Comparison of ENCODE assay signal across 8 mouse cellular contexts in the genomic region with DNA sequence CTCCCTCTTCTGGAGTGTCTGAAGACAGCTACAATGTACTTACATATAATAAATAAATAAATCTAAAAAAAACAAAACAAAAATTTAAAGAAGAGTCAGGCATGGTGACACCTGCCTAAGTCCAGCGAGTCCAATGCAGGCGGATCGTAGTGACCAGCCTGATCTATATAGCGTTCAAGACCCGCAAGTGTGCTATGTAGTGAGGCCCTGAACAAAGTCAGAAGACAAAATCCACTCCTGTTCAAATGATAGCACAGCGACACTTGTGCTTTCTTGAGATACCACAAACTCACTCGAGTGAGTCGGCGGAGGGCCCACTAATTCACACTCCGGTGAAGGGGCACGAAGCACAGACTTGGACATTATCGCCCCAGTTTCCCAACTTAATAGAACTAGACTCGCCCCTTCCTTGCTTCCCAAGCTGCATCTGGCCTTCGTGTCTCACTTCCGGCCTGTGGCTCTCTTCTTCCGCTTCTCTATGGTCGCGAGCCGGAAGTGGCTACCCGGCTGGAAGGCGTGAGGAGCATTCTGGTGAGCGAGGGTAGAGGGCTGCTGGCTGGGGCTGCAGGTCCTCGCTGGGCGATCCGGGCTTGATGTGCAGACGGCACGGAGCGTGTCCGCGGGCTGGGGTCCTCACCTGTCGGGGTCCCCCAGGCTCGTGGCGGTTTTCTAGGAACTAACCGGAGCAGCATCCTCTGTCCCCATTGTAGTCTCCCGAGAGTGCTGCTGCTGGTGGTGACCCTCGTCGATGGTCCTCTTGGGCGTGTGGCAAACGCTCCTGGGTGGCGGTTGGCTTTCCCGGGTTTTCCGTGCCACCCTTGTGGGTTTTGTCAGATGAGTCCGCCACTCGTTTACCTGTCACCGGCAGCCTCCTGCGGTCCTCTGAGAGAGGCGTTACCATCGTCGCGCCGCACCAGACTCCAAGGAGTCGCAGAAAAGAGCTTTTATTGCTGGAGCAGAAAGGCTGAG. TPM values are rescaled to one million over a fixed set of nuclear protein-coding genes. Genes with fewer than 3 reads are reported as not detected.
DNase-seq lines count a peak whose midpoint lies in the region; ATAC-seq and TF ChIP-seq lines count a peak whose summit lies in the region.

A gene (plus strand): TSS at position 473 of the 969 bp plus-strand sequence.

- no peak for TF ChIP-seq CTCF in bone marrow, adult 2 months (IDR thresholded peaks at IDR 0.05; ENCODE audit: control insufficient read depth, insufficient read depth, low read length)

- peak; percentile 91 for DNase-seq in 416B (ENCODE audit: low read depth)
- peak; percentile 78 to 81 for DNase-seq in heart, adult 9 months (ENCODE audit: low spot score in 2 of 2)
- DNase-seq in monocyte, adult 2 months (ENCODE audit: low read depth in 1 of 2, low spot score in 2 of 2) = peak; percentile 51 to 60
- peak; percentile 80 to 83 for DNase-seq in spleen, postnatal 36 days (ENCODE audit: low spot score in 2 of 2)

- H3K4me2 ChIP-seq in embryonic facial prominence, embryonic 15.5 days (replicated peaks) = peak within 1 kb of the TSS; percentile 92
- peak within 1 kb of the TSS; percentile 59 for H3K4me2 ChIP-seq in kidney, embryonic 14.5 days (replicated peaks; ENCODE audit: low read depth, low read length)
- peak within 1 kb of the TSS; percentile 85 for H3K4me2 ChIP-seq in limb, embryonic 15.5 days

- H3K4me3 ChIP-seq in bone marrow, adult 2 months (replicated peaks; ENCODE audit: control insufficient read depth, low read depth, low read length) = peak within 1 kb of the TSS; percentile 88
- H3K4me3 ChIP-seq in embryonic facial prominence, embryonic 15.5 days (replicated peaks) = peak within 1 kb of the TSS; percentile 89
- H3K4me3 ChIP-seq in kidney, embryonic 14.5 days (ENCODE audit: low read length) = peak within 1 kb of the TSS; percentile 81
- peak within 1 kb of the TSS; percentile 85 for H3K4me3 ChIP-seq in limb, embryonic 15.5 days

- no peaks in the 10 kb centered on the region for H3K9me3 ChIP-seq in embryonic facial prominence, embryonic 15.5 days (replicated peaks)
- no peaks in the 10 kb centered on the region for H3K9me3 ChIP-seq in kidney, embryonic 14.5 days (ENCODE audit: control insufficient read depth, low read length)
- H3K9me3 ChIP-seq in limb, embryonic 15.5 days = no peaks in the 10 kb centered on the region

- WGBS in bone marrow, adult 2 months = 1% methylated on average over 52 of the region's 52 CpGs
- WGBS in embryonic facial prominence, embryonic 15.5 days = 3% methylated on average over 52 of the region's 52 CpGs
- WGBS in kidney, embryonic 14.5 days = 3% methylated on average over 52 of the region's 52 CpGs
- WGBS in limb, embryonic 15.5 days = 3% methylated on average over 52 of the region's 52 CpGs

- H3K27ac ChIP-seq in bone marrow, adult 2 months (ENCODE audit: control insufficient read depth, insufficient read depth, low read depth, low read length, poor library complexity) = peak within 1 kb of the TSS; percentile 70
- H3K27ac ChIP-seq in embryonic facial prominence, embryonic 15.5 days (replicated peaks) = peak within 1 kb of the TSS; percentile 63
- peak within 1 kb of the TSS; percentile 2; the same call in 1 of the 2 replicates for H3K27ac ChIP-seq in kidney, embryonic 14.5 days (ENCODE audit: low read depth, low read length)
- H3K27ac ChIP-seq in limb, embryonic 15.5 days = peak within 1 kb of the TSS; percentile 74

- peaks cover 32% of the 10 kb centered on the region; the same call in 1 of the 2 replicates for H3K36me3 ChIP-seq in embryonic facial prominence, embryonic 15.5 days
- peaks cover 26% of the 10 kb centered on the region for H3K36me3 ChIP-seq in kidney, embryonic 14.5 days (ENCODE audit: control insufficient read depth, insufficient read depth, low read length)
- H3K36me3 ChIP-seq in limb, embryonic 15.5 days = peaks cover 38% of the 10 kb centered on the region

- TF ChIP-seq POLR2A in bone marrow, adult 2 months (IDR thresholded peaks at IDR 0.05; ENCODE audit: borderline replicate concordance, control insufficient read depth, low read depth, low read length) = peak; percentile 77; the same call in 1 of the 2 replicates

- peak within 1 kb of the TSS; percentile 66 for H3K9ac ChIP-seq in embryonic facial prominence, embryonic 15.5 days
- H3K9ac ChIP-seq in kidney, embryonic 14.5 days (ENCODE audit: low read depth, low read length) = peak within 1 kb of the TSS; percentile 81
- peak within 1 kb of the TSS; percentile 84 for H3K9ac ChIP-seq in limb, embryonic 15.5 days

- peak; percentile 89 for ATAC-seq in embryonic facial prominence, embryonic 15.5 days (ENCODE audit: insufficient number of reproducible peaks, low FRiP score, low TSS enrichment, low read depth)
- ATAC-seq in kidney, embryonic 14.5 days (ENCODE audit: low FRiP score, low TSS enrichment) = peak; percentile 87
- peak; percentile 74; the same call in 1 of the 2 replicates for ATAC-seq in limb, embryonic 15.5 days (ENCODE audit: insufficient number of reproducible peaks, low FRiP score, low TSS enrichment, low read depth)

- H3K27me3 ChIP-seq in embryonic facial prominence, embryonic 15.5 days = no peaks in the 10 kb centered on the region
- no peaks in the 10 kb centered on the region for H3K27me3 ChIP-seq in kidney, embryonic 14.5 days (ENCODE audit: control insufficient read depth, insufficient read depth, low read length)
- no peaks in the 10 kb centered on the region for H3K27me3 ChIP-seq in limb, embryonic 15.5 days

- peaks cover 1% of the 10 kb centered on the region; the same call in 1 of the 2 replicates for H3K4me1 ChIP-seq in bone marrow, adult 2 months (ENCODE audit: control insufficient read depth, insufficient read depth, low read length)
- peaks cover 9% of the 10 kb centered on the region for H3K4me1 ChIP-seq in embryonic facial prominence, embryonic 15.5 days
- peaks cover 5% of the 10 kb centered on the region for H3K4me1 ChIP-seq in kidney, embryonic 14.5 days (ENCODE audit: control insufficient read depth, insufficient read depth, low read length)
- H3K4me1 ChIP-seq in limb, embryonic 15.5 days = peaks cover 5% of the 10 kb centered on the region

RNA-seq across cellular contexts. Expression of the gene that starts here (rescaled TPM):
- 10.3 and 18.8 TPM in 2 replicates for polyA plus RNA-seq in bone marrow, adult 2 months (2011; ENCODE audit: insufficient read depth, insufficient read length, low replicate concordance, missing spikeins)
- 29.4 and 33.7 TPM in 2 replicates for polyA plus RNA-seq in embryonic facial prominence, embryonic 15.5 days (2015; fragmentation: Nextera tagmentation; extraction: Ambion mirVana)
- 39.4 and 47.1 TPM in 2 replicates for polyA plus RNA-seq in kidney, embryonic 14.5 days (2014; fragmentation: Nextera tagmentation; extraction: Ambion mirVana)
- 28.8 and 29.9 TPM in 2 replicates for polyA plus RNA-seq in limb, embryonic 15.5 days (2015; fragmentation: Nextera tagmentation; extraction: Ambion mirVana)

Comparison
In these comparisons a context has a peak if more than half of its experiments do, and no peak if none do; other contexts are left out.
1. Peak in every context shown above with its lines: DNase-seq, ATAC-seq, H3K4me3 ChIP-seq and H3K27ac ChIP-seq.
2. H3K27ac ChIP-seq: peak in every context shown above with its lines; median percentile 74 in limb, embryonic 15.5 days; 70 in bone marrow, adult 2 months; 63 in embryonic facial prominence, embryonic 15.5 days; 2 in kidney, embryonic 14.5 days.